18 mouse cellular contexts compared by ENCODE assay signal in the genomic region with DNA sequence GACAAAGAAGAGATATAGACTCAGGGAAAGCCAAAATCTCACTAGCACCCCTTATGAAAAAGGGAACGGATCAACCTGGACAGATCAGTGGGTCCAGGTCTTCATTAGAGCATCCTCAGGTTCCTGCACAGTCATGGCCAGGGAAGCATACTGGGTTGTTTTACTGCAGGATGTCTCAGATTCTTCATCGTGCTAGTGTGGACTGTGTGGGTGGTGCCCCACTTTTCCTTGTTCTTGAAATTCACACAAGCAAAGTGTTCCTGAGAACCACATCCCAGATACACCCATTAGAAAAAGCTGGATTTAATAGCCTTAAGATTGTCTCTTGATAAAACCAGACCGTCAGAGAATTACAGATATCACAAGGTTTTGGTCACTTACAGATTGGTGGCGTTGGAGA.
DNase-seq lines count a peak whose midpoint lies in the region; TF ChIP-seq lines count a peak whose summit lies in the region.
"Had no signal": no experiment of that assay in that cellular context is flagged by ENCODE, and none has a peak within 500 bp of the region (broad histone marks: within the 10 kb centered on the region; RNA-seq: fewer than 3 reads in every experiment).

No protein-coding gene starts in this region.

- peaks cover 1% of the 10 kb centered on the region for H3K4me1 ChIP-seq in cortical plate, adult 2 months (ENCODE audit: control insufficient read depth, insufficient read depth, low read length)

- TF ChIP-seq POLR2A in cortical plate, adult 2 months (IDR thresholded peaks at IDR 0.05; ENCODE audit: extremely low read depth, insufficient read depth, low read length): no peak

- TF ChIP-seq CTCF in cortical plate, adult 2 months (IDR thresholded peaks at IDR 0.05; ENCODE audit: extremely low read depth, insufficient read depth, low read length): no peak

- intact Hi-C loops in left cerebral cortex, postnatal 10 days (cut with DNase I): no loop called here
- intact Hi-C loops in left cerebral cortex, postnatal 36 days (cut with DNase I): no loop called here

- H3K4me3 ChIP-seq in cortical plate, adult 2 months (ENCODE audit: insufficient read depth, low read length): no peak overlapping the region
- H3K4me3 ChIP-seq: embryonic facial prominence, embryonic 12.5 days; forebrain, embryonic 15.5 days; heart, embryonic 10.5 days; hindbrain, embryonic 12.5 days had no signal

- peak; percentile 50 to 71 for DNase-seq in left cerebral cortex, adult 18-20 months (ENCODE audit: low spot score in 2 of 2)
- no peak for DNase-seq in left cerebral cortex, postnatal 10 days (ENCODE audit: extremely low spot score in 1 of 2, low spot score in 2 of 2)
- peak; percentile 82 for DNase-seq in brain, adult 2 months (ENCODE audit: low read depth, low spot score)
- peak; percentile 54 to 64 for DNase-seq in left cerebral cortex, postnatal 36 days (ENCODE audit: low spot score in 2 of 2)
- DNase-seq in heart, adult 11 months: no peak
- DNase-seq: adrenal gland, adult 2 months; adrenal gland, postnatal 25 days; cerebellum, adult 2 months; cerebellum, postnatal 10 days; gastrocnemius, postnatal 36 days; heart, adult 18-20 months; heart, postnatal 10 days; heart, postnatal 4 days had no signal

- peak overlapping the region; percentile 79 for H3K27ac ChIP-seq in cortical plate, adult 2 months (ENCODE audit: insufficient read depth, low read length)
- H3K27ac ChIP-seq: embryonic facial prominence, embryonic 12.5 days; forebrain, embryonic 15.5 days; heart, embryonic 10.5 days; hindbrain, embryonic 12.5 days had no signal

Comparison
In these comparisons a context has a peak if more than half of its experiments do, and no peak if none do; other contexts are left out.
1. DNase-seq: peak in left cerebral cortex, adult 18-20 months (2 of 2), brain, adult 2 months (single experiment) and left cerebral cortex, postnatal 36 days (2 of 2); none in left cerebral cortex, postnatal 10 days (0 of 2) and heart, adult 11 months (single experiment).